9 mouse cellular contexts compared by ENCODE assay signal in genomic region chr5:90033103-90033502, GRCm38 (mm10).
DNase-seq lines count a peak whose midpoint lies in the region; ATAC-seq lines count a peak whose summit lies in the region.
"Had no signal": no experiment of that assay in that cellular context is flagged by ENCODE, and none has a peak within 500 bp of the region (broad histone marks: within the 10 kb centered on the region; RNA-seq: fewer than 3 reads in every experiment).

No protein-coding gene starts in this region.

- no peak overlapping the region for H3K4me2 ChIP-seq in midbrain, embryonic 16.5 days (ENCODE audit: low read length)
- H3K4me2 ChIP-seq: embryonic facial prominence, embryonic 15.5 days had no signal

- H3K4me1 ChIP-seq in midbrain, embryonic 16.5 days (ENCODE audit: control insufficient read depth, insufficient read depth, low read length), result no peaks in the 10 kb centered on the region
- H3K4me1 ChIP-seq: embryonic facial prominence, embryonic 15.5 days had no signal

- DNase-seq in left cerebral cortex, postnatal 14 days (ENCODE audit: low spot score in 2 of 2), result peak; percentile 7 to 38
- DNase-seq in left cerebral cortex, adult 8-10 months (ENCODE audit: low spot score in 2 of 2), result no peak
- DNase-seq in cerebellum, postnatal 10 days, result peak; percentile 77 to 78
- DNase-seq in heart, postnatal 25 days (ENCODE audit: low spot score), result peak; percentile 7
- DNase-seq in lung, postnatal 36 days, result peak; percentile 46
- DNase-seq in c-Kit-positive CD71-positive TER-119-positive erythroid progenitor cells, embryonic 14.5 days (ENCODE audit: low spot score), result no peak
- DNase-seq in retina, embryonic 14.5 days (ENCODE audit: low spot score), result no peak

- no peaks in the 10 kb centered on the region for H3K9me3 ChIP-seq in midbrain, embryonic 16.5 days (replicated peaks; ENCODE audit: control insufficient read depth, low read length, poor library complexity, severe bottlenecking)
- H3K9me3 ChIP-seq: embryonic facial prominence, embryonic 15.5 days had no signal

- intact Hi-C loops in left cerebral cortex, postnatal 14 days (cut with DNase I), result no loop called here
- intact Hi-C loops in heart, postnatal 25 days (cut with DNase I), result no loop called here

- H3K27ac ChIP-seq in midbrain, embryonic 16.5 days (ENCODE audit: low read length), result no peak overlapping the region
- H3K27ac ChIP-seq: embryonic facial prominence, embryonic 15.5 days had no signal

- WGBS in midbrain, embryonic 16.5 days, result 55% methylated on average over 5 of the region's 5 CpGs

- no peaks in the 10 kb centered on the region for H3K27me3 ChIP-seq in midbrain, embryonic 16.5 days (ENCODE audit: control insufficient read depth, insufficient read depth, low read depth, low read length)
- H3K27me3 ChIP-seq: embryonic facial prominence, embryonic 15.5 days had no signal

- no peak overlapping the region for H3K9ac ChIP-seq in midbrain, embryonic 16.5 days (ENCODE audit: low read depth, low read length)
- H3K9ac ChIP-seq: embryonic facial prominence, embryonic 15.5 days had no signal

- H3K36me3 ChIP-seq in midbrain, embryonic 16.5 days (ENCODE audit: control insufficient read depth, insufficient read depth, low read length), result no peaks in the 10 kb centered on the region
- H3K36me3 ChIP-seq: embryonic facial prominence, embryonic 15.5 days had no signal

- H3K4me3 ChIP-seq in midbrain, embryonic 16.5 days (ENCODE audit: low read depth, low read length), result no peak overlapping the region
- H3K4me3 ChIP-seq: embryonic facial prominence, embryonic 15.5 days had no signal

- no peak; the same call in 1 of the 2 replicates for ATAC-seq in midbrain, embryonic 16.5 days

Comparison
In these comparisons a context has a peak if more than half of its experiments do, and no peak if none do; other contexts are left out.
1. DNase-seq: peak in left cerebral cortex, postnatal 14 days (2 of 2), cerebellum, postnatal 10 days (2 of 2), heart, postnatal 25 days (single experiment) and lung, postnatal 36 days (single experiment); none in left cerebral cortex, adult 8-10 months (0 of 2), c-Kit-positive CD71-positive TER-119-positive erythroid progenitor cells, embryonic 14.5 days (single experiment) and retina, embryonic 14.5 days (single experiment).